Mouse (Mus musculus): ENCODE results near the gene Naa20.

- TF ChIP-seq CTCF (IDR thresholded peaks at IDR 0.05; ENCODE audit: control insufficient read depth, insufficient read depth, insufficient replicate concordance, low read depth, low read length) = no peak
- no peak for TF ChIP-seq POLR2A (IDR thresholded peaks at IDR 0.05; ENCODE audit: control insufficient read depth, low read depth, low read length)
These were observed 46.6 kb downstream of the Naa20 start for GRCm38 (mm10) chr2:145948402-145948954.
